Mouse (Mus musculus) forebrain, embryonic 13.5 days (tissue): ENCODE data around the gene Fam193a. TPM values are rescaled to one million over a fixed set of nuclear protein-coding genes. Genes with fewer than 3 reads are reported as not detected.

ENCODE experiments used
- ATAC-seq: fragments of 200-750 bp; cut with Nextera tagmentation; 2 replicates; pipeline ENCODE4 v1.8.0; 2017
- H3K27ac ChIP-seq: fragments of 300-500 bp; sonication (generic); 2 replicates; pipeline ENCODE4 v1.5.1; 2015; ENCODE audit warnings: inconsistent platforms, mild to moderate bottlenecking, moderate library complexity
- H3K27me3 ChIP-seq: fragments of 300-500 bp; sonication (generic); 2 replicates; pipeline ENCODE4 v1.6.1; 2015; ENCODE audit warnings: mild to moderate bottlenecking, inconsistent platforms
- H3K36me3 ChIP-seq: fragments of 300-500 bp; sonication (generic); 2 replicates; pipeline ENCODE4 v1.6.1; 2015; ENCODE audit warnings: mild to moderate bottlenecking, inconsistent platforms; ENCODE audit not compliant: poor library complexity, severe bottlenecking
- H3K4me1 ChIP-seq: fragments of 300-500 bp; sonication (generic); 2 replicates; pipeline ENCODE4 v1.6.1; 2015; ENCODE audit warnings: inconsistent platforms
- H3K4me2 ChIP-seq: fragments of 300-500 bp; sonication (generic); 2 replicates; pipeline ENCODE4 v1.6.1; 2015; ENCODE audit warnings: inconsistent platforms, mild to moderate bottlenecking, moderate library complexity
- H3K4me3 ChIP-seq: fragments of 300-500 bp; sonication (generic); 2 replicates; pipeline ENCODE4 v1.5.1; 2015; ENCODE audit warnings: mild to moderate bottlenecking, inconsistent platforms
- H3K9ac ChIP-seq: fragments of 300-500 bp; sonication (generic); 2 replicates; pipeline ENCODE4 v1.6.1; 2015; ENCODE audit warnings: mild to moderate bottlenecking, inconsistent platforms
- H3K9me3 ChIP-seq: fragments of 300-500 bp; sonication (generic); replicated peaks from 2 replicates; pipeline ENCODE4 v1.6.1; 2016; ENCODE audit warnings: inconsistent platforms
- WGBS: fragments of 180-500 bp; shearing (Covaris S2); methylation state at CpG from one replicate; pipeline ENCODE4 v1.1.7; 2015; 5-methylcytosine and 5-hydroxymethylcytosine counted together
- polyA plus RNA-seq: library from polyadenylated mRNA; unstranded; fragments of >200 nt; fragmentation: Nextera tagmentation; extraction: Ambion mirVana; gene quantifications from 2 replicates; pipeline ENCODE4 v1.2.1, GENCODE M21; 2015

Gene Fam193a
- polyA plus RNA-seq, 1 experiment from 2014 or later: 19.3 TPM

GRCm38 (mm10) chr5:34530116-34530515 is 160.4 kb downstream of the Fam193a start:
- peaks cover 14% of the 10 kb centered on the region for H3K27me3 ChIP-seq
- no peak overlapping the region for H3K27ac ChIP-seq
- peaks cover 6% of the 10 kb centered on the region; the same call in 1 of the 2 replicates for H3K4me1 ChIP-seq
- no peak for ATAC-seq
- H3K9me3 ChIP-seq: no peaks in the 10 kb centered on the region
- no peaks in the 10 kb centered on the region for H3K36me3 ChIP-seq
- H3K4me3 ChIP-seq: no peak overlapping the region
- WGBS: 70% methylated on average over 5 of the region's 5 CpGs
- H3K4me2 ChIP-seq: no peak overlapping the region
- no peak overlapping the region for H3K9ac ChIP-seq

DNA sequence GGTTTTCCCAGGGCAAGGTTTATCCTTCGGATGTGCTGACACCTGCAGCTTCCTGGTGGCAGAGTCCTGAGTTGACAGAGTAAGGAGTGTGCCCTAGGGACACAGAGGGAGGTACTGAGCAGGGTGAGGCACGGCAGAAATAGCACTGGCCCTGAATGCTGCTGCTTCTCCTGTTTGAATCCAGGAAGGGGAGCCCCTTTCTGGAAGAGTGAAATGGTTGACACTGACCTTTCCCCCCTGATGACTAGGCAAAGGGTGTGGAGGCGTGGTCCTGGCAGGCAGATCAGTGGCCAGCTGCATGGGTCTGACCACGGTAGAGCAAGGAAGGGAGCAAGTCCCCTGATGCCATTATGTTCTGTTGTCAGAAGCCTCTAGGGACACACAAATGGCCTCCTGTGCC is 161.0 kb downstream of the Fam193a start:
- no peaks in the 10 kb centered on the region for H3K9me3 ChIP-seq
- H3K27ac ChIP-seq: no peak overlapping the region
- no peak for ATAC-seq
- no peak overlapping the region for H3K4me3 ChIP-seq
- no peaks in the 10 kb centered on the region for H3K36me3 ChIP-seq
- WGBS: 66% methylated on average over 4 of the region's 4 CpGs
- peaks cover 14% of the 10 kb centered on the region for H3K27me3 ChIP-seq
- peaks cover 4% of the 10 kb centered on the region; the same call in 1 of the 2 replicates for H3K4me1 ChIP-seq
- H3K4me2 ChIP-seq: no peak overlapping the region
- H3K9ac ChIP-seq: no peak overlapping the region

DNA sequence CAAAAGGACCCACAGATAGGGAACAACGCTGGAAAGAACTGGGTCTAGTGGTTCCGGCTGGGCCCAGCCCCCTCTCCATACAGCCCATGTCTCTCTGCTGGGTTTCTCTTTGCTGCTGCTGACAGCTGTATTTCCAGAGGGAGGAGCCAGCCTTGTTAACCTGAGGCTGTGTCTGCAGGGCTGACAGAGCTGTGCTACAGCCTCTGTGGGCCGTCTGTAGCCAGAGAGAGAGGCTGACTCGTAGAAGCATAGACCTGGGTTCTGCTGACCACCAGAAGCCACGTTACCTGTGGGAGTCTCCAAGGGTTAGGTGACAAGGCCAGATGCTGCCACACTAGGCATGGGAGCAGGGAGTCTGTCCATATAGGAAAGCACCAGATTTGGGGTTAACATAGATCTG is 163.3 kb downstream of the Fam193a start:
- Histone ChIP-seq H3K9me3 (no peaks in the 10 kb centered on the region), H3K4me1 (no peaks in the 10 kb centered on the region), H3K36me3 (no peaks in the 10 kb centered on the region), H3K9ac (no peak overlapping the region), H3K27ac (no peak overlapping the region), H3K4me2 (no peak overlapping the region), H3K4me3 (no peak overlapping the region), H3K27me3 (no peaks in the 10 kb centered on the region)
- WGBS: 80% methylated on average over 5 of the region's 5 CpGs
- ATAC-seq: no peak

DNA sequence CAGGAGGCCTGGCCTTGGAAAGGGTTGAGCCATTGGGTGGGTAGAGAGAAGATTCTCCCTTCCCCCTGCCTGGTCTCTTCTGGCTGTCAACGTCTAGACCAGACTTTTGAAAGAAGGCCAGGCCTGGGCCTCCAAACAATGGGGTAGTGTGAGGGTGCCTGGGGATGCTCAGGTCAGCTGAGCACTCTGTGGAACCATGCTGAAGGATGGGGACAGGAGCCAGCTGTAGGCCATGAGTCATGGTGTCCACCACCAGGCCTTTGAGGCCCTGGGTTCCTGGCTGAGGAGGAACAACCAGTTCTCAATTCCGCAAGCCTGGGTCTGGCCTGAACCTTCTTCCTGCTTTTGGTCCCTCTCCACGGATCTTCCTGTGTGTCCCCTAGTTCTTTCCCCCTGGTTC is 164.1 kb downstream of the Fam193a start:
- Histone ChIP-seq H3K27me3 (no peaks in the 10 kb centered on the region), H3K9me3 (no peaks in the 10 kb centered on the region), H3K36me3 (no peaks in the 10 kb centered on the region), H3K27ac (no peak overlapping the region), H3K9ac (no peak overlapping the region), H3K4me1 (no peaks in the 10 kb centered on the region), H3K4me2 (no peak overlapping the region), H3K4me3 (no peak overlapping the region)
- 76% methylated on average over 3 of the region's 3 CpGs for WGBS
- no peak for ATAC-seq

- 86% methylated on average over 5 of the region's 5 CpGs for WGBS
Observed at GRCm38 (mm10) chr5:34534776-34535581, 165.2 kb downstream of the Fam193a start.

DNA sequence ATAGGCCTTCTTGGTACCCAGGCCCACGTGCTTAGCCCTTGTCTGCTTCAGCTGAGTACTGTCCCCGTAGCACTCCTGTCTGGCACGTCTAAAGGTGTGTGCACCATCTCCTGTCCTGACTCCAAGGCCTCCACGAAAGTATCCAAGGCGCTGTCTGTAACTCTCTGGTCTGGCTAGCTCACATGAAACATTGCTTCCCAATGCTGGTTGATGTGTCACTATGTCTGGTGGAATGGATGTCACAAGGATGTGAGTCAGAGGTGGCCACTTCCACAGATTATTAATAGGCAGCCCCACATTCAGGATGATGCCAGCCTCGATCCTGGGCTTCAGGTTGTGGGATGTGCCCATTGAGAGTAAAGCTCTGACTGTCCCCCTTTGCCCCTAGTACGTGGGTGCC is 166.1 kb downstream of the Fam193a start:
- no peak for ATAC-seq
- Histone ChIP-seq H3K36me3 (no peaks in the 10 kb centered on the region), H3K9ac (no peak overlapping the region), H3K4me3 (no peak overlapping the region), H3K27me3 (0 out of 2 replicates have a peak, but pooled peaks cover 3% of the 10 kb centered on the region), H3K27ac (no peak overlapping the region), H3K4me1 (no peaks in the 10 kb centered on the region), H3K9me3 (no peaks in the 10 kb centered on the region), H3K4me2 (no peak overlapping the region)
- 86% methylated on average over 7 of the region's 7 CpGs for WGBS

More at GRCm38 (mm10) chr5:34534776-34535581, 165.2 kb downstream of the Fam193a start:
- 0 out of 2 replicates have a peak, but pooled peaks cover 3% of the 10 kb centered on the region for H3K27me3 ChIP-seq
- H3K4me3 ChIP-seq: no peak overlapping the region
- H3K27ac ChIP-seq: no peak overlapping the region
- no peaks in the 10 kb centered on the region for H3K4me1 ChIP-seq
- H3K9ac ChIP-seq: no peak overlapping the region
- no peaks in the 10 kb centered on the region for H3K9me3 ChIP-seq
- H3K36me3 ChIP-seq: no peaks in the 10 kb centered on the region
- ATAC-seq: no peak
- H3K4me2 ChIP-seq: no peak overlapping the region

Other genes starting within 250 kb of the Fam193a start
- gene Poln, start 200.5 kb upstream of the Fam193a start, polyA plus RNA-seq: 0.49 and 0.88 TPM in 2 replicates
- 32.0 and 32.7 TPM in 2 replicates for gene Haus3, start 200.4 kb upstream of the Fam193a start, polyA plus RNA-seq
- gene Mxd4, start 182.2 kb upstream of the Fam193a start, polyA plus RNA-seq: 28.2 and 31.1 TPM in 2 replicates
- gene Zfyve28, start 81.5 kb upstream of the Fam193a start, polyA plus RNA-seq: 1.8 and 1.9 TPM in 2 replicates
- 0.08 TPM in 1 of 2 replicates, not detected in the other for gene Cfap99, start 81.3 kb upstream of the Fam193a start, polyA plus RNA-seq
- gene Rnf4, start 33.6 kb upstream of the Fam193a start, polyA plus RNA-seq: 153 and 162 TPM in 2 replicates
- gene Tnip2, start 144.1 kb downstream of the Fam193a start, polyA plus RNA-seq: 5.1 and 5.7 TPM in 2 replicates
- 19.1 and 23.1 TPM in 2 replicates for gene Sh3bp2, start 155.9 kb downstream of the Fam193a start, polyA plus RNA-seq
- 173 and 185 TPM in 2 replicates for gene Add1, start 203.7 kb downstream of the Fam193a start, polyA plus RNA-seq